Comparison of ENCODE assay signal across 7 mouse cellular contexts in genomic region chr12:112955800-112956199, GRCm38 (mm10). TPM values are rescaled to one million over a fixed set of nuclear protein-coding genes. Genes with fewer than 3 reads are reported as not detected.
DNase-seq lines count a peak whose midpoint lies in the region; ATAC-seq lines count a peak whose summit lies in the region.

No protein-coding gene starts in this region.

- WGBS in forebrain, embryonic 14.5 days = 41% methylated on average over 4 of the region's 4 CpGs
- WGBS in hindbrain, embryonic 14.5 days = 35% methylated on average over 4 of the region's 4 CpGs

- H3K36me3 ChIP-seq in forebrain, embryonic 14.5 days (ENCODE audit: control insufficient read depth, insufficient read depth, low read length) = peaks cover 22% of the 10 kb centered on the region
- peaks cover 16% of the 10 kb centered on the region for H3K36me3 ChIP-seq in hindbrain, embryonic 14.5 days (replicated peaks; ENCODE audit: control insufficient read depth, insufficient read depth)

- no peak overlapping the region for H3K9ac ChIP-seq in forebrain, embryonic 14.5 days (ENCODE audit: low read length)
- H3K9ac ChIP-seq in hindbrain, embryonic 14.5 days = no peak overlapping the region

- H3K4me2 ChIP-seq in forebrain, embryonic 14.5 days (ENCODE audit: low read length) = no peak overlapping the region
- no peak overlapping the region for H3K4me2 ChIP-seq in hindbrain, embryonic 14.5 days (replicated peaks)

- H3K27me3 ChIP-seq in forebrain, embryonic 14.5 days (replicated peaks; ENCODE audit: control insufficient read depth, insufficient read depth, low read length) = no peaks in the 10 kb centered on the region
- H3K27me3 ChIP-seq in hindbrain, embryonic 14.5 days (ENCODE audit: control insufficient read depth, insufficient read depth, low read length) = no peaks in the 10 kb centered on the region

- peak; percentile 69 for DNase-seq in R1 (ENCODE audit: low read depth, low spot score)
- peak; percentile 60 for DNase-seq in forebrain, embryonic 14.5 days (ENCODE audit: low spot score)
- peak; percentile 72 for DNase-seq in hindbrain, embryonic 14.5 days (ENCODE audit: low spot score)
- DNase-seq in layer of hippocampus, postnatal 25 days (ENCODE audit: extremely low spot score in 1 of 2, low spot score in 1 of 2) = peak; percentile 71 to 84
- DNase-seq in lung, postnatal 25 days (ENCODE audit: low spot score) = peak; percentile 79
- peak; percentile 51 for DNase-seq in right cerebral cortex, postnatal 25 days

- ATAC-seq in cerebellum, adult (ENCODE audit: insufficient number of reproducible peaks, low FRiP score, low TSS enrichment) = peak; percentile 31; the same call in 1 of the 2 replicates
- peak; percentile 53 for ATAC-seq in forebrain, embryonic 14.5 days
- ATAC-seq in hindbrain, embryonic 14.5 days (ENCODE audit: low FRiP score) = peak; percentile 32; the same call in 1 of the 2 replicates

- peaks cover 5% of the 10 kb centered on the region for H3K4me1 ChIP-seq in forebrain, embryonic 14.5 days (ENCODE audit: control insufficient read depth, insufficient read depth, low read length)
- peaks cover 9% of the 10 kb centered on the region; the same call in 1 of the 2 replicates for H3K4me1 ChIP-seq in hindbrain, embryonic 14.5 days (replicated peaks; ENCODE audit: control insufficient read depth, insufficient read depth, low read length)

- H3K9me3 ChIP-seq in forebrain, embryonic 14.5 days (replicated peaks; ENCODE audit: control insufficient read depth, low read length) = no peaks in the 10 kb centered on the region
- H3K9me3 ChIP-seq in hindbrain, embryonic 14.5 days (ENCODE audit: control insufficient read depth, low read length) = no peaks in the 10 kb centered on the region

- no peak overlapping the region for H3K27ac ChIP-seq in forebrain, embryonic 14.5 days (ENCODE audit: low read depth, low read length)
- H3K27ac ChIP-seq in hindbrain, embryonic 14.5 days = no peak overlapping the region

- no peak overlapping the region for H3K4me3 ChIP-seq in forebrain, embryonic 14.5 days (ENCODE audit: low read depth, low read length)
- H3K4me3 ChIP-seq in hindbrain, embryonic 14.5 days (replicated peaks; ENCODE audit: low read length) = no peak overlapping the region

RNA-seq across cellular contexts. Expression of gene Nudt14, which starts 13.9 kb away (rescaled TPM):
- 62.8 and 75.9 TPM in 2 replicates for polyA plus RNA-seq in forebrain, embryonic 14.5 days (2014; fragmentation: Nextera tagmentation; extraction: Ambion mirVana)
- polyA plus RNA-seq in hindbrain, embryonic 14.5 days (2014; fragmentation: Nextera tagmentation; extraction: Ambion mirVana) = 60.9 and 70.1 TPM in 2 replicates
- total RNA-seq in layer of hippocampus, postnatal 25 days (2021) = 10 to 100 TPM; 10.8 to 11.9 TPM

RNA-seq across cellular contexts. Expression of gene Btbd6, which starts 20.5 kb away (rescaled TPM):
- polyA plus RNA-seq in forebrain, embryonic 14.5 days (2014; fragmentation: Nextera tagmentation; extraction: Ambion mirVana) = 35.0 and 37.5 TPM in 2 replicates
- 52.2 and 52.8 TPM in 2 replicates for polyA plus RNA-seq in hindbrain, embryonic 14.5 days (2014; fragmentation: Nextera tagmentation; extraction: Ambion mirVana)
- total RNA-seq in layer of hippocampus, postnatal 25 days (2021) = 10 to 100 TPM; 55.3 to 56.5 TPM

RNA-seq across cellular contexts. Expression of gene Jag2, which starts 26.2 kb away (rescaled TPM):
- polyA plus RNA-seq in forebrain, embryonic 14.5 days (2014; fragmentation: Nextera tagmentation; extraction: Ambion mirVana) = 5.3 and 7.5 TPM in 2 replicates
- 12.5 and 16.1 TPM in 2 replicates for polyA plus RNA-seq in hindbrain, embryonic 14.5 days (2014; fragmentation: Nextera tagmentation; extraction: Ambion mirVana)
- total RNA-seq in layer of hippocampus, postnatal 25 days (2021) = 10 to 100 TPM; 40.3 to 46.3 TPM

RNA-seq across cellular contexts. Expression of gene Brf1, which starts 44.7 kb away (rescaled TPM):
- polyA plus RNA-seq in forebrain, embryonic 14.5 days (2014; fragmentation: Nextera tagmentation; extraction: Ambion mirVana) = 43.0 and 51.0 TPM in 2 replicates
- polyA plus RNA-seq in hindbrain, embryonic 14.5 days (2014; fragmentation: Nextera tagmentation; extraction: Ambion mirVana) = 41.4 and 46.3 TPM in 2 replicates
- total RNA-seq in layer of hippocampus, postnatal 25 days (2021) = 10 to 100 TPM; 46.6 to 61.8 TPM

RNA-seq across cellular contexts. Expression of gene Pacs2, which starts 58.5 kb away (rescaled TPM):
- 16.1 and 21.6 TPM in 2 replicates for polyA plus RNA-seq in forebrain, embryonic 14.5 days (2014; fragmentation: Nextera tagmentation; extraction: Ambion mirVana)
- 26.8 and 27.9 TPM in 2 replicates for polyA plus RNA-seq in hindbrain, embryonic 14.5 days (2014; fragmentation: Nextera tagmentation; extraction: Ambion mirVana)
- 10 to 100 TPM; 94.2 to 97.8 TPM for total RNA-seq in layer of hippocampus, postnatal 25 days (2021)
